Mouse (Mus musculus): Measurements from ENCODE around the gene Mxi1.

Mxi1 gene

GRCm38 (mm10) chr19:53310348-53310747 lies at the start of gene Mxi1:
TSS of gene Mxi1 (plus strand) at chr19:53310518.
- DNase-seq (ENCODE audit: low read depth, low spot score), result peak; percentile 93

- DNase-seq (ENCODE audit: low read depth, low spot score), result no peak
Observed at GRCm38 (mm10) chr19:53260828-53261227, 49.5 kb upstream of the Mxi1 start.

GRCm38 (mm10) chr19:53262061-53262460 lies 48.3 kb upstream of the Mxi1 start:
- DNase-seq (ENCODE audit: low read depth, low spot score), result no peak

- no peak for DNase-seq (ENCODE audit: low read depth, low spot score)
Observed at GRCm38 (mm10) chr19:53263859-53264733, 46.2 kb upstream of the Mxi1 start.

- DNase-seq (ENCODE audit: low read depth, low spot score), result no peak
Observed at GRCm38 (mm10) chr19:53264821-53265727, 45.2 kb upstream of the Mxi1 start.

GRCm38 (mm10) chr19:53267305-53267704 lies 43.0 kb upstream of the Mxi1 start:
- DNase-seq (ENCODE audit: low read depth, low spot score), result peak; percentile 64

- peak; percentile 96 for DNase-seq (ENCODE audit: low read depth, low spot score)
Observed at GRCm38 (mm10) chr19:53273055-53273722, 37.1 kb upstream of the Mxi1 start.

- peak; percentile 18 for DNase-seq (ENCODE audit: low read depth, low spot score)
Observed at GRCm38 (mm10) chr19:53273781-53274428, 36.4 kb upstream of the Mxi1 start.

- DNase-seq (ENCODE audit: low read depth, low spot score), result no peak
Observed at GRCm38 (mm10) chr19:53275204-53275603, 35.1 kb upstream of the Mxi1 start.

- no peak for DNase-seq (ENCODE audit: low read depth, low spot score)
Observed at GRCm38 (mm10) chr19:53276902-53277707, 33.2 kb upstream of the Mxi1 start.

GRCm38 (mm10) chr19:53278491-53279415 lies 31.6 kb upstream of the Mxi1 start:
- no peak for DNase-seq (ENCODE audit: low read depth, low spot score)

- no peak for DNase-seq (ENCODE audit: low read depth, low spot score)
Observed at GRCm38 (mm10) chr19:53280254-53280653, 30.1 kb upstream of the Mxi1 start.

GRCm38 (mm10) chr19:53282571-53282970 lies 27.7 kb upstream of the Mxi1 start:
- DNase-seq (ENCODE audit: low read depth, low spot score), result no peak

GRCm38 (mm10) chr19:53283742-53284141 lies 26.6 kb upstream of the Mxi1 start:
- no peak for DNase-seq (ENCODE audit: low read depth, low spot score)

- DNase-seq (ENCODE audit: low read depth, low spot score), result no peak
Observed at GRCm38 (mm10) chr19:53284268-53285208, 25.8 kb upstream of the Mxi1 start.

- DNase-seq (ENCODE audit: low read depth, low spot score), result no peak
Observed at GRCm38 (mm10) chr19:53296331-53297254, 13.7 kb upstream of the Mxi1 start.

GRCm38 (mm10) chr19:53299156-53299828 lies 11.0 kb upstream of the Mxi1 start:
- DNase-seq (ENCODE audit: low read depth, low spot score), result no peak

Measured in 3T3-L1 (cell line).